Mouse (Mus musculus): Measurements from ENCODE around the gene Pex1. TPM values are rescaled to one million over a fixed set of nuclear protein-coding genes. Genes with fewer than 3 reads are reported as not detected.
"Not testable (repeated sequence)": the region's sequence is repeated elsewhere in the genome, so short reads cannot be mapped to it uniquely, and the experiment has no call there.

The Pex1 gene
- 10 to 100 TPM; 23.5 to 28.3 TPM for total RNA-seq (2021)
- long read RNA-seq, experiment 1, full-length matches to known transcripts, result 8 of 18 reads
- long read RNA-seq, experiment 1, partial matches to known transcripts, result 5 of 18 reads
- long read RNA-seq, experiment 1, other reads (novel, unspliced or antisense), result 5 of 18 reads
- long read RNA-seq, experiment 2, full-length matches to known transcripts, result 9 of 16 reads
- long read RNA-seq, experiment 2, partial matches to known transcripts, result 5 of 16 reads
- long read RNA-seq, experiment 2, other reads (novel, unspliced or antisense), result 2 of 16 reads

GRCm38 (mm10) chr5:3595693-3596398, at the start of gene Pex1:
Pex1 (plus strand) TSS chr5:3596066.
- intact Hi-C loops (cut with DNase I), result no loop called here
- peak; percentile 96 to 98 for DNase-seq (ENCODE audit: low spot score in 2 of 2)

DNA sequence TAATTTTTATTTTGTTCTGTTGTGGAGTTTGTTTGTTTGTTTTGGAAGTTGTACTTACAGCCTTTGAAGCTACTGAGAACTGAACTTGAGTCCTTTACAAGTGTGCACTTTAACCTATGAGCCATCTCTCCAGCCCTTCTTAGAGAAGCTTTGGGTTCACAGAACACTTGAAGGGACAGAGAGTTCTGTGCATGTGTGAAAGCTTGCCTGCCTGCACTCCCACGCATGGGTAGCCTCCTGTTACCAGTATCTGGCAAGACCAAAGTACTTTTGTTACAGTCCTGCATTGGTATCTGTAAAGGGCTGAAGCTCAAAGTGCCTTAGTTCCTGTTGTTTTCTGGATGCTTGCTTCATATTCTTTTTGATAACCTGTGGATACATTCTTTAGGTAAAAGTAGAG, 49.6 kb upstream of the Pex1 start:
- DNase-seq (ENCODE audit: low spot score in 2 of 2), result no peak
- intact Hi-C loops (cut with DNase I), result no loop called here

- intact Hi-C loops (cut with DNase I), result no loop called here
- no peak for DNase-seq (ENCODE audit: low spot score in 2 of 2)
Measured at GRCm38 (mm10) chr5:3551481-3551880, 44.4 kb upstream of the Pex1 start.

GRCm38 (mm10) chr5:3554198-3554597, 41.7 kb upstream of the Pex1 start:
- DNase-seq (ENCODE audit: low spot score in 2 of 2), result no peak
- intact Hi-C loops (cut with DNase I), result no loop called here

GRCm38 (mm10) chr5:3571266-3571665, 24.6 kb upstream of the Pex1 start, which contains the start of gene 1700109H08Rik:
1700109H08Rik (plus strand) TSS chr5:3571566.
- DNase-seq (ENCODE audit: low spot score in 2 of 2), result no peak
- intact Hi-C loops (cut with DNase I), result no loop called here

DNA sequence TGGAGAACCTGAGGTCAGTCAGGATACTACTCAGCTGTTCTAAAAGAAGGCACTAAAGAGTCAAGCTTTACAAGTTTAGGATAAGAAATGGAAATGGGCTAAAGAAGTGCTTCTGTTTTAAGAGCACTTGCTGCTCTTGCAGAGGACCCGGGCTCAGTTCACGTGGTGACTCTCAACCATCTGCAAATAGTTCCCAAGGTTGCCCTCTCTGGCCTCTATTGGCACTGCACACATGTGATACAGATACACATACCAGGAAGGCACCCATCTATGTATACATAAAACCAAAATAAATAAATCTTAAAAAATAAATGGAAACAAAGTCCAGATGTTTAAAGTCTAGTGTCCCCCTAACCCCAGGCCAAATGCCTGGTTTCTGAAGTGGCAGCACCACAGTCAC, 21.0 kb upstream of the Pex1 start:
- intact Hi-C loops (cut with DNase I), result no loop called here
- DNase-seq (ENCODE audit: low spot score in 2 of 2), result no peak

DNA sequence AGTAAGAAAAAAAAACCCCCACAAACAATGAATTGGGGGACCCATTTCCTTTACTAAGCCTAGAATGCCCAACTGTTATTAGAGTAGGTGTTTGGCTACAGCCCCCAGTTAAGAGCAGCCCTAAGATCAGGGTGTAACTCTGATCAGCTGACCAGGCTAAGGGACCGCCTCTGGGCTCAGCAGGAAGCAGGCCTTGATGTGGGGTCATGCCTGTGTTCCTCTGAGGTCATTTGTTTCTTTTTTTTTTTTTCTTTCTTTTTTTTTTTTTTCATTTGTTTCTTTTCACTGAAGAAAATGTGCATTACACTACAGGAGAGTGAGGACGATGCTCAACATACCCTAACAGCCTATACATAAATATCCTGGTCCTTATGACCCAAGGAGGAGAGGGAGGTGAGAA, 17.9 kb upstream of the Pex1 start:
- intact Hi-C loops (cut with DNase I), result no loop called here
- no peak for DNase-seq (ENCODE audit: low spot score in 2 of 2)

DNA sequence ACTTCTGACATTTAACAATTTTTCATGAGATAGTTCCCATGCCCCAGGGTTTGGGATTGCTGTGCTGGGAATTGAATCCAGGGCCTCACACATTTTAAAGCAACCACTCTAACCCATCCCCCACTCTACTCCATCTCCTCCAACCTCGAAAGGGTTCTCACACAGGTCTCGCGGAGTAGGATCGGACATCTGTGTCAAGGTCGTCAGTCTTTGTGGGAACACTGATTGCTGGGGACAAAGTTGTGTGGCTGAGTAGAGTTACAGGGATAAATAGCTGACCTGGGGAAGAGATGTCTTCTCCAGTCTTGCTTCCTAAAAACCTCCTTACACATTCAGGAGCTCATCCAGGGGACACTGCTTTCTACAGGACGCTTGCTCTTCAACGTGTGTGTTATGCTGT, 16.8 kb upstream of the Pex1 start:
- no peak for DNase-seq (ENCODE audit: low spot score in 2 of 2)
- intact Hi-C loops (cut with DNase I), result no loop called here

- peak; percentile 87 to 89 for DNase-seq (ENCODE audit: low spot score in 2 of 2)
- intact Hi-C loops (cut with DNase I), result no loop called here
Measured at GRCm38 (mm10) chr5:3596399-3596766, 517 bp downstream of the Pex1 start, which contains the start of gene Rbm48. Rbm48 (minus strand) TSS chr5:3596585.

- intact Hi-C loops (cut with DNase I), result no loop called here
- no peak for DNase-seq (ENCODE audit: low spot score in 2 of 2)
Measured at GRCm38 (mm10) chr5:3597171-3597570, 1.3 kb downstream of the Pex1 start.

DNA sequence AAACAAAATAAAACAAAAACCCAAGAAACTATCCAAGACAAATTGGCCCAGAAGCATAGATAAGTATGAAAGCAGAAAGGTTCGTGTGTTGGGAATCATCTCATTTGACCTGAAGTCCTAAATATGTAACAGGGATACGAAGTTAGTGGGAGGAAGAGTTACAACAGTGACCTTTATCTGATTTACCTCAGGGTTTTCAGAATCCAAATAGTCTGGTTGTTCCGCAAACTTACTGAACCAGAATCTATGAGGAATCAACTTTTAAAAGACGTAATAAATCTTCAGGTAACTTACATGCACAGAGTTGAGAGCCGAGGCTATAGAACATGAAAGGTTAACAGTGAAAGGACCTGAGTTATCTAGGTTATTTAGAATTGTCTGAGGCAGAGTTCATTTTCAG, 2.9 kb downstream of the Pex1 start:
- intact Hi-C loops (cut with DNase I), result no loop called here
- DNase-seq (ENCODE audit: low spot score in 2 of 2), result no peak

GRCm38 (mm10) chr5:3600298-3600697, 4.4 kb downstream of the Pex1 start:
- intact Hi-C loops (cut with DNase I), result no loop called here
- DNase-seq (ENCODE audit: low spot score in 2 of 2), result no peak

- no peak for DNase-seq (ENCODE audit: low spot score in 2 of 2)
- intact Hi-C loops (cut with DNase I), result no loop called here
Measured at GRCm38 (mm10) chr5:3600790-3601189, 4.9 kb downstream of the Pex1 start.

GRCm38 (mm10) chr5:3607114-3607513, 11.2 kb downstream of the Pex1 start:
- DNase-seq (ENCODE audit: low spot score in 2 of 2), result no peak
- intact Hi-C loops (cut with DNase I), result no loop called here

DNA sequence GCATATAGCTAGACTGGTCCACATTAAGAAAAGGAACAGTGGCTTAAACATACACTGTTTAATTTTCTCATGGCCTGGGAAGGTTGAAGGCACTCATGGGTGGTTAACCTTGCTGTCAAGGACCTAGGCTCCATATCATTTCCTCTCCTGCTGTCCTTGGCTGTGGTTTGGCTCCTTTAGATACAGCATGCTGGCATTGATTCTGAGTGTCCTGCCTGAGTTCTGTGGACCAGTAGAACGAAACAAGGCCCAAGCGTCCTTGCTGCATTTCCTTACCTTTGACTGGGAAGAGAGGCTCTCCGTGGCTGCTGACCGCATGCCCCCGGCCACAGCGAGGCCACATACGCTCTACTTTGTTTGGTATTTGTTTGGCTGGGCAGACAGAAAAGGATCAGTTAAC, 13.4 kb downstream of the Pex1 start:
- DNase-seq (ENCODE audit: low spot score in 2 of 2), result no peak
- intact Hi-C loops (cut with DNase I), result no loop called here

GRCm38 (mm10) chr5:3611835-3612234, 16.0 kb downstream of the Pex1 start:
- DNase-seq (ENCODE audit: low spot score in 2 of 2); intact Hi-C loops (cut with DNase I): not testable (repeated sequence)

DNA sequence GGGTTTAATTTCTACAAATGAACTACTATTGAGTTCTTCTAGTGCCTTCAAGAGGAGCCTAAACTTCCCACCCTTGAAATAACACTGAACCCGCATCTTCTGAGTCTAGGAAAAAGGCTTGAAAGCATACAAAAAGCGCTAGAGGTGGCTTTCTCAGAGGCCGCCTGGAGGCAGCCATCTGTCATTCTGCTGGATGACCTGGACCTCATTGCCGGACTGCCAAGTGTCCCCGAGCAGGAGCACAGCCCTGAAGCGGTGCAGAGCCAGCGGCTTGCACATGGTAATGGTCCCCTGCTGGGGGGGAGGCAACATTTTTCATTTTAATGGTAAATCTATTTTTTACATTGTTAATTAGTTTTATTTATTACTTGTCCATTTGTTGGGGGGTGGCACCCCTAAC, 24.6 kb downstream of the Pex1 start:
- intact Hi-C loops (cut with DNase I), result no loop called here
- no peak for DNase-seq (ENCODE audit: low spot score in 2 of 2)

DNA sequence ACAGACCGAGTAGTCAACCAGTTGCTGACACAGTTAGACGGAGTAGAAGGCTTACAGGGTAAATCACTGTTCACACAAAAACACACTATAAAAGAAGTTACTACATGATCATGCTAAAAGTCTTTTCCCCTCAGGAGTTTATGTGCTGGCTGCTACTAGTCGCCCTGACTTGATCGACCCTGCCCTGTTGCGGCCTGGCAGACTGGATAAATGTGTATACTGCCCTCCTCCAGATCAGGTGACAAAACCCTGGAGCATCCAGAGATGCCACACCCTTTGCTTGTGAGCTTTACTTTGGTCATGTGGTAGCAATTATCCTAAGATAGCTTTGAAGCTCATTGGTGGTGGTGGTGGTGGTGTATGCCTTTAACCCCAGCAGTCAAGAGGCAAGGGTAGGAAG, 34.2 kb downstream of the Pex1 start:
- DNase-seq (ENCODE audit: low spot score in 2 of 2), result no peak
- intact Hi-C loops (cut with DNase I), result no loop called here

DNA sequence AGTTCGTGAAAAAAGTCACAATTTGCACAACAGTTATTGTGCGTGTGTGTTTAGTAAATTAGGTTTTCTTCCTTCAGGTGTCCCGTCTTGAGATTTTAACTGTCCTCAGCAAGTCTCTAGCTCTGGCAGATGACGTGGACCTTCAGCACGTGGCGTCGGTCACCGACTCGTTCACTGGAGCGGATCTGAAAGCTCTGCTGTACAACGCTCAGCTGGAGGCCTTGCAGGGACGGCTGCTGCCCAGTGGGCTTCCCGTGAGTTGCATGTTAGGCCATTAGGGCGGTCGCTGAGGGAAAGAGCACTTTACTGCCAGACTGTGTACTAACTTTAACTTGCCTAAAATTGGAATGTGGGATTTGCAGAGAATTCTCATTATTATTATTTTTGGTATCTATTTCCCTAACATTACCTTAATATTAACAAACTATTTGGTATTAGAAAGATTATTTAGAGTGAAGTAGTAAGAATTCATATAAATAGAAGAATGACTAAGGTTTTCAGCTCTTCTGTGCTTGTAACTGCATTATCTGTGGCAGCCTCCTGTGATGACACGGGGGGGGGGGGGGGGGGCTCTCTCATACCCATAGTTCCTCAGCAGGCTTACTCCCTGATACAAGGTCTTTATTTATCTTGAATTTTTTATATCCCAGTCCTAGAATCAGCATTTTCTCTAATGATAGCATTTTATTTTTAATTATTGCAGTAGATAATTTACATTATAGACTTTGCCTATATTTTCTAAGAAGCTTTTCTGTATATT, 35.8 kb downstream of the Pex1 start:
- no peak for DNase-seq (ENCODE audit: low spot score in 2 of 2)
- intact Hi-C loops (cut with DNase I), result no loop called here

DNA sequence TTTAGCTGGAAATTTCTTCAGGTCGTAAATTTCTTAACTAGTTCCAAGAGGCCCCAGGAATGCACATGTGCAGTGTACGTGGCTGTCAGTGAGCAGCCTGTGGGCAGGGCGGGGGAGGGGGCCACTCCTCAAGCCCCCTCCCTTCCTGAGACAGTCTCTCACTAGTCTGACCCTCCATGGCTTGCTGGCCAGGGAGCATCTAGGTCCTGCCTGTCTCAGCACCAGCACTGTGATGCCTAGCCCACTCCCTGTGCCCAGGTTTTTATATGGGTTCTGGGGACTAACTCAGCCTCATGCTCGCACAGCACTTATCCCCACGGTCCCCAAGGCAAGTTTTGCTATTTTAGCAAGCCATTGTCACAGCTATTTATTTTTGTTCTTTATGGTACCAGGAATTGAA, 36.4 kb downstream of the Pex1 start:
- DNase-seq (ENCODE audit: low spot score in 2 of 2), result no peak
- intact Hi-C loops (cut with DNase I), result no loop called here

GRCm38 (mm10) chr5:3633315-3633714, 37.4 kb downstream of the Pex1 start:
- intact Hi-C loops (cut with DNase I), result no loop called here
- DNase-seq (ENCODE audit: low spot score in 2 of 2), result no peak
